Mouse (Mus musculus): ENCODE measurements around the gene Sik2. TPM values are rescaled to one million over a fixed set of nuclear protein-coding genes. Genes with fewer than 3 reads are reported as not detected.

Gene Sik2
- polyA plus RNA-seq, 1 experiment, result 22.4 TPM

GRCm38 (mm10) chr9:50920933-50921895 lies 87.7 kb downstream of the Sik2 start:
- no peak for DNase-seq (ENCODE audit: extremely low spot score in 1 of 2, low spot score in 1 of 2)

- no peak for DNase-seq (ENCODE audit: extremely low spot score in 1 of 2, low spot score in 1 of 2)
Observed at GRCm38 (mm10) chr9:50919554-50919953, 89.3 kb downstream of the Sik2 start.

GRCm38 (mm10) chr9:50918131-50918530 lies 90.7 kb downstream of the Sik2 start:
- no peak for DNase-seq (ENCODE audit: extremely low spot score in 1 of 2, low spot score in 1 of 2)

- peak in 1 of 2 experiments; percentile 37 for DNase-seq (ENCODE audit: extremely low spot score in 1 of 2, low spot score in 1 of 2)
Observed at GRCm38 (mm10) chr9:50911861-50912515, 96.9 kb downstream of the Sik2 start.

GRCm38 (mm10) chr9:50905321-50905720 lies 103.6 kb downstream of the Sik2 start:
- DNase-seq (ENCODE audit: extremely low spot score in 1 of 2, low spot score in 1 of 2), result no peak

DNA sequence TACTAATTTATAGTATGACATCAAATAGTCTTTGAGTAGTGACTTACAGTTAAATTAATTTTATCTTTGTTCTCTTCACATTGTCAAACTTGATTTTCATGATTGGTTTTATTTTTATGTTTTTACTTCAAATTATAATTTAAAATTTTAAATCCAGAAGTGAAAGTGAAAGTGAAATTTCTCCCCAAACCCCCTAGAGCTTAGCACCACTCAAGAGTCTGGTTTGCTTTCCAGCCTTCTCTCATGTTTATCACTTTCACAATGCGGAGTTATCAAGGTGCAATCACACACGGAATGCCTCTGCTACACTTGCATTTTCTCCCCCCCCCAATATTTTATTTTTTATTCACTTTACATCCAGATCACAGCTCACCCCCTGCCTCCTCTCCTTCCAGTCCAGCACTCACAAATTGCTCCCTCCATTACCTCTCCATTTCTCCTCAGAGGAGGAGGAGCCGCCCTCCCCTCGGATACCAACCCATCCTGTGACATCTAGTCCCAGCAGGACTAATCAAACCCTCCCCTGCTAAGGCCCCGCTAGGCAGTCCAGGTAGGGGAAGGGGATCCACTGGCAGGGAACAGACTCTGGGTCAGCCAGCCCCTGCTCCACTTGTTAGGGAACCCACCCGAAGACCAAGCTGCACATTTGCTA lies 104.6 kb downstream of the Sik2 start:
- DNase-seq (ENCODE audit: extremely low spot score in 1 of 2, low spot score in 1 of 2), result no peak

DNA sequence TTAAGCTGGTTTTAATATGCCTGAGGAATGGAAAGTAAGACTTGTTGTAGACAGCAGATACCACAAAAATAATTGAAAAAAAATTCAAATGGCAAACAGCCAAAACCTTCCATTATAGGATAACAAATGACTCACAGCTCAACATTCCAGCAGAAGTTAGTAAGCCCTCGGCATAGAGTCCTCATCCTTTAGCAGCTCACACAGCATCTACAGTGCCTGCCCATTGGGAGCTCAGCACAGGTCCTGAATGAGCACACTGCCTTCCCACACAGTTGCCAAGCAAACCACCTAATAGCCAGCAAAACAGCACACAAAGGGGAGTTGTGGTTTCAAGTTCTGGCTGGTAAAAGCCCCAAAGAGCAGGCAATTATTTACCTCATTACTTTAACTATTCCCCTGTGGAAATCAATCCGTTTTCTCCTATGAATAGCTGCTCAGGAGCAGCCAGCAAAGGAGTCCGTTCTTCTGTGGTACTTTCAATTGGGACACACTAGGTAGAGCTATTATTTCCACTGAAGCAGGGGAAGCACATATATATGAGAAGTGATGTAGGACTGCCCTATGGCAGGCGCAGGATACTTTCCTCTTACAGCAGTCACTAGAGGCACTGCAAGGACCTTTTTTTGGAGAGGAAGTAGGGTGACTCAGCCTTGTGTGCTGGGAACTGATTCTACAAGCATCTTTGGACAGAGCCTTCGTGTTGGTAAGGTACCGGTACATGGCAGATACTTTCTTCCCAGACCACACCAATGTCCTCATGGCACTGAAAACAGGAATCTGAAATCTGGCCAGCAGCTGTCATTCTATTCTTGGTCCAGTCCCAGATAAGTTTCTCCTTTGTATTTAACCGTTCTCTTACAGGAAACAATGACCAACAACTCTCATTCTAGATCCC lies 108.6 kb downstream of the Sik2 start:
- no peak for DNase-seq (ENCODE audit: extremely low spot score in 1 of 2, low spot score in 1 of 2)

GRCm38 (mm10) chr9:50893665-50894064 lies 115.2 kb downstream of the Sik2 start:
- DNase-seq (ENCODE audit: extremely low spot score in 1 of 2, low spot score in 1 of 2), result peak in 1 of 2 experiments; percentile 70

GRCm38 (mm10) chr9:50890494-50891090 lies 118.3 kb downstream of the Sik2 start:
- no peak for DNase-seq (ENCODE audit: extremely low spot score in 1 of 2, low spot score in 1 of 2)

DNA sequence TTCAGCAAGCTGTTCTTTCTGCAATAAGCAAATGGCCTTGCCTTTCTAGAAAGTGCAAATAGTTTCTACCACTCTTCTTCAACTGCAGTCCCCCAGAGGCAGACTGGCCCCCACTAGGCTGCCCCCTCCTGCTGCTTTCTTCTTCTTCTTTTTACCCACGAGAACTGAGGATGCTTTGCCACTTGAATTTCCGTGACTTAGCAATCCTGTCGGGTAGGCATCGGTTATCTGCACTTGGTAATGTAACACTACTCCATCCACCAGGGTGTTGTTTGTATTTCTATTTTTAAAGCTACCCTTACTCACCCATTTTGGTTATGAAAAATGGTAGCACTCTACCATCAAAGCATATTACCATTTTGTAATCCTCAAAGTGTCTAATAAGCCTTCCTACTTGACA lies 118.9 kb downstream of the Sik2 start:
- DNase-seq (ENCODE audit: extremely low spot score in 1 of 2, low spot score in 1 of 2), result no peak

- DNase-seq (ENCODE audit: extremely low spot score in 1 of 2, low spot score in 1 of 2), result no peak
Observed at GRCm38 (mm10) chr9:50889211-50889610, 119.7 kb downstream of the Sik2 start.

- no peak for DNase-seq (ENCODE audit: extremely low spot score in 1 of 2, low spot score in 1 of 2)
Observed at GRCm38 (mm10) chr9:50887351-50887750, 121.5 kb downstream of the Sik2 start.

GRCm38 (mm10) chr9:50886870-50887269 lies 122.0 kb downstream of the Sik2 start:
- DNase-seq (ENCODE audit: extremely low spot score in 1 of 2, low spot score in 1 of 2), result no peak

GRCm38 (mm10) chr9:50885600-50885987 lies 123.3 kb downstream of the Sik2 start:
- DNase-seq (ENCODE audit: extremely low spot score in 1 of 2, low spot score in 1 of 2), result no peak

DNA sequence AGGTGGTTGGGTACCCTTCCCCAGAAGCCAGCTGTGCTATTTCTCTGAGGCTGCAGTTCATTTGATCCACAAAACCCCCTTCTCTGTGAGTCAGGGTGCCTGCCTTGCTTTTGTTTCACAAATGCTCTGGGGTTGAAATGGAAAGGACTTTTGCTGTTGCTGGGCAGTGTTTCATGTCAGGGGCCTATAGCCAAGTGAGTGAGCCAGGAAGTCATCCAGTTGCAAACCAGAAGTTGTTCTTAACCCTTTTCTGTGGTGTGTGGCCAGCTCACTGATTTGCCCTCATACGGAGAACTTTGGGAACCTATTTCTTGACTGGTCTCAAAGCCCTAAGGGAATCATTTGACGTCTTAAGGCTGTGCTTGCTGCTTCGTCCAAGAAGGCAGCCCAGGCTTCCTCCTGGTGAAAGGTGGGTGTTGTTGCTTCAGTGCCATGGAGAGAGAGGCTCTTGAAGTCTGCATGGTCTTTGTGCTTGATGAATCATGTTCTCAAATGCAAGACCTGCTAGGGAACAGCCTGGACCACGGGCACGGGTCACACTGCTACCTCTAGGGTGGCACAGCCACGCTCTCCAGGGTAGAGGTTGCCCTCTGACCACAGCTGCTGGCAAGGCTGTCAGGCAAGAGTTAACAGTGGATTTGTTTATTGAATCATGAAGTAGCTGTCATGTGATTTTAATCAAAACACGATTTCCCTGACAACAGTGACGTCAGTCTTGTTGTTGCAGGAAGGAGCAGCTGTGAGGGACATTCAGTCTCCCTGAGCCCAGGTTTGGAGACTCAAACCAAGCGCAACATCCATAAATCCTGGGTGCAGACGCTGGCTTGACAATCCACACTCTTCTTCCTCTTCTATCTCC lies 123.9 kb downstream of the Sik2 start:
- DNase-seq (ENCODE audit: extremely low spot score in 1 of 2, low spot score in 1 of 2), result peak; percentile 62

- DNase-seq (ENCODE audit: extremely low spot score in 1 of 2, low spot score in 1 of 2), result peak; percentile 61 to 69
Observed at GRCm38 (mm10) chr9:50884093-50884492, 124.8 kb downstream of the Sik2 start.

- no peak for DNase-seq (ENCODE audit: extremely low spot score in 1 of 2, low spot score in 1 of 2)
Observed at GRCm38 (mm10) chr9:50882183-50882582, 126.7 kb downstream of the Sik2 start.

DNA sequence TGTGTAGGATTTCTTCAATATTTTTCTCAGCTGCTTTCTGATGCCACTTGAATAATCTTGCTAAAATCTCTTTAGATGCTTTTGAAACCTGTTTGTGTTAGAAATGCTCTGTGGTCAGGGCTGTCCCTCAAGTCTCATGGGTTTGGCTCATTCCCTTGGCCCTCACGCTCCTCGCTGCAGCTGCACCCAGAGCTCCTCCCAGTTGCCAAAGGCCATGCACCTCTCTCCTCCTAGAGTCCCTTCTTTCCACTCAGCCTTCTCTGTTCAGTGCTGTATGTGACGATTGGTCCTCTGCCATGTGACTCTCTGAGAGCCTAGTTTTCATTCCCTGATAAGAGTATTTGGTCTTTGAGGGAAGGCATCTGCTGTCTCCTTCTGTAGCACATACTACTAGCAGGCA lies 131.4 kb downstream of the Sik2 start:
- no peak for DNase-seq (ENCODE audit: extremely low spot score in 1 of 2, low spot score in 1 of 2)

DNA sequence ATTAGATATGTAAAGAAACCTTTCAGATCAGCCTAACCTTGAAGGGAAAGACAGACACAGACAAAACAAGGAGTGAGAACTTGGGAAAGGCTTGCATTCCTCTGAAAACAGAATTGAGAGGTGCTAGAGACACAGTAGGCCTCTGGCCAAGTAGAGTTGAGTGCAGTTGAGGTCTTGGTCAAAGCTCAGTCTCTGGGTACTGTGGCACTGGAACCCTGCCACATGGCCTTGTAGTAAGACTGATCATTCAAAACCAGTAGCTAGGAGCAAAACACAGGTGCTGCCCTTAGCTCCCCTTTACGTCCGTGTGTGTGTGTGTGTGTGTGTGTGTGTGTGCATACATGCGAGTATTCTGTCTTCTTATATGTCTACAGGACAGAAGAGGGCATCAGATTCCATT lies 132.6 kb downstream of the Sik2 start:
- DNase-seq (ENCODE audit: extremely low spot score in 1 of 2, low spot score in 1 of 2), result no peak

Measured in frontal cortex, adult 2 months (tissue).